Mouse (Mus musculus) left cerebral cortex, postnatal 10 days (tissue): Measurements from ENCODE around the gene Trp63. TPM values are rescaled to one million over a fixed set of nuclear protein-coding genes. Genes with fewer than 3 reads are reported as not detected.

Source experiments
- DNase-seq, 2 experiments: peaks; one replicate each; pipeline ENCODE4 v3.0.0; 2021 to 2022; ENCODE audit warnings: low spot score in 2 of 2, mixed read lengths in 1 of 2; ENCODE audit errors: extremely low spot score in 1 of 2
- intact Hi-C: fragments of 180-260 bp; cut with DNase I; formaldehyde crosslinking; loops from one replicate; pipeline ENCODE4 v1.15.1; 2025
- total RNA-seq, 2 experiments: library from RNA; stranded (reverse); gene quantifications; 2 replicates each; pipeline ENCODE4 v1.2.3; 2021

Trp63 gene
- total RNA-seq, 2 experiments from 2014 or later: 0.41 to 0.77 TPM

GRCm38 (mm10) chr16:25765549-25765948 lies 82.0 kb downstream of the Trp63 start:
- DNase-seq: no peak
- intact Hi-C loops: no loop called here

GRCm38 (mm10) chr16:25774611-25775010 lies 91.0 kb downstream of the Trp63 start:
- DNase-seq: no peak
- intact Hi-C loops: no loop called here

- DNase-seq: no peak
- intact Hi-C loops: no loop called here
These were observed 93.9 kb downstream of the Trp63 start for GRCm38 (mm10) chr16:25777501-25777900.

- intact Hi-C loops: no loop called here
- no peak for DNase-seq
These were observed 96.4 kb downstream of the Trp63 start for GRCm38 (mm10) chr16:25779964-25780363.

- no peak for DNase-seq
- intact Hi-C loops: no loop called here
These were observed 100.7 kb downstream of the Trp63 start for GRCm38 (mm10) chr16:25784246-25784645.

GRCm38 (mm10) chr16:25786457-25786856 lies 102.9 kb downstream of the Trp63 start:
- intact Hi-C loops: no loop called here
- no peak for DNase-seq

GRCm38 (mm10) chr16:25792640-25793266 lies 109.2 kb downstream of the Trp63 start:
- no peak for DNase-seq
- intact Hi-C loops: no loop called here

- DNase-seq: no peak
- intact Hi-C loops: no loop called here
These were observed 114.2 kb downstream of the Trp63 start for GRCm38 (mm10) chr16:25797732-25798294.

- DNase-seq: no peak
- intact Hi-C loops: no loop called here
These were observed 116.1 kb downstream of the Trp63 start for GRCm38 (mm10) chr16:25799618-25800017.

- intact Hi-C loops: no loop called here
- DNase-seq: no peak
These were observed 121.4 kb downstream of the Trp63 start for GRCm38 (mm10) chr16:25804955-25805354.

- DNase-seq: no peak
- intact Hi-C loops: no loop called here
These were observed 123.6 kb downstream of the Trp63 start for GRCm38 (mm10) chr16:25807116-25807515.

GRCm38 (mm10) chr16:25817753-25818624 lies 134.4 kb downstream of the Trp63 start:
- intact Hi-C loops: no loop called here
- DNase-seq: no peak

GRCm38 (mm10) chr16:25826016-25826415 lies 142.5 kb downstream of the Trp63 start:
- intact Hi-C loops: no loop called here
- DNase-seq: no peak

- intact Hi-C loops: no loop called here
These were observed 149.0 kb downstream of the Trp63 start for GRCm38 (mm10) chr16:25832576-25832975.

GRCm38 (mm10) chr16:25835301-25835700 lies 151.7 kb downstream of the Trp63 start:
- intact Hi-C loops: no loop called here

More at GRCm38 (mm10) chr16:25832576-25832975, 149.0 kb downstream of the Trp63 start:
- no peak for DNase-seq

GRCm38 (mm10) chr16:25835723-25836122 lies 152.2 kb downstream of the Trp63 start:
- no peak for DNase-seq
- intact Hi-C loops: no loop called here

More at GRCm38 (mm10) chr16:25835301-25835700, 151.7 kb downstream of the Trp63 start:
- no peak for DNase-seq

- intact Hi-C loops: no loop called here
- DNase-seq: no peak
These were observed 159.4 kb downstream of the Trp63 start for GRCm38 (mm10) chr16:25842996-25843395.

- intact Hi-C loops: no loop called here
- no peak for DNase-seq
These were observed 160.1 kb downstream of the Trp63 start for GRCm38 (mm10) chr16:25843625-25844024.

- intact Hi-C loops: no loop called here
- DNase-seq: no peak
These were observed 163.0 kb downstream of the Trp63 start for GRCm38 (mm10) chr16:25846611-25847010.

GRCm38 (mm10) chr16:25848474-25848873 lies 164.9 kb downstream of the Trp63 start:
- DNase-seq: no peak
- intact Hi-C loops: no loop called here
